Mouse (Mus musculus): ENCODE data around the gene Fbxl18.

DNA sequence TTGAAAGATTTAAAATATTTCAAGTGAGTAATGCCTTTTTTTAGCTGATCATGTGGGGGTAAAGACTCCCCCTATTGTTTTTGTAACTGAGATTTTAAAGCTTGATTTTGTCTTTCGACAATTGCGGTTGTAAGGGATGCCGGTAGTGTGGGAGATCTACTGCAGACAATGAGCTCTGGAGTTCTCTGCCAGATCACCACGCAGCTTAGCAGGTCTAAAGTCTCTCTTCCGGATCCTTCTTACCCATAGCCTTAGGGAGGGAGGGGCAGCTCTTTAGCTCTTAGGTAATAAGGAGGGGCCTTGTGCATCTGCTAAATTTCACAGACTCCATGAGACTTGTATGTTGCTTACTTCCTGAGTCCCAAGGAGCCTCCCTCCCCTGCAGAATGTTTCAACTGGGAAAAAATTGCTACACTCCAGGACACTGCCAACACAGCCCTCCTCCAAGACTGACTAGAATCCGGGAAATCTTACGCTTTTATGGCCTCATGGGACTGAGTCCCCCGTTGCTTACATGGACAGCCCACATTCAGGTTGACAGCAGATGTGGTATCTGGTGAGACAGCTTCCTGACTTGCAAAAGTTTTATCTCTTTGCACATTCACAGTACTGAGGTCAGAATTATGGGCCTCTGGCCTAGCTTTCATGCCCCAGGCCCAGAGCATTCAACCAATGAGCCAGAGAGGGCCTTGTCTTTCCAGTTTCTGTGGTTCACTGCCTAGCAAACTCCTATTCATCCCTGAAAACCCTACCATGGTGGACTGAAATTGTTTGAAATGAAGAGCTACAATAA lies 61.4 kb downstream of the Fbxl18 start:
- TF ChIP-seq POLR2A (IDR thresholded peaks at IDR 0.05; ENCODE audit: extremely low read depth, insufficient read depth, low read length) (no peak), CTCF (IDR thresholded peaks at IDR 0.05; ENCODE audit: extremely low read depth, insufficient read depth, low read length) (no peak)
